Mouse (Mus musculus) heart, adult 2 months (tissue): ENCODE results near the gene Ptdss2.

Experiments used
- CTCF ChIP-seq: fragments of 200-600 bp; IDR thresholded peaks from 2 replicates; pipeline ENCODE4 v1.8.1; 2022; ENCODE audit warnings: antibody characterized with exemption, mild to moderate bottlenecking, moderate library complexity
- EP300 ChIP-seq: fragments of 200-500 bp; IDR thresholded peaks from 2 replicates; pipeline ENCODE4 v1.6.1; 2011; ENCODE audit warnings: low read depth, low read length, control low read depth; ENCODE audit not compliant: insufficient read depth
- POLR2A ChIP-seq: fragments of 200-500 bp; IDR thresholded peaks from 2 replicates; pipeline ENCODE4 v1.6.1; 2011; ENCODE audit warnings: mild to moderate bottlenecking, low read depth, low read length, control low read depth; ENCODE audit not compliant: insufficient read depth

GRCm38 (mm10) chr7:141192776-141193347 lies 70.7 kb downstream of the Ptdss2 start:
- no peak for TF ChIP-seq CTCF
- no peak for TF ChIP-seq POLR2A
- TF ChIP-seq EP300, result no peak
